Mouse (Mus musculus): ENCODE data around the gene Atp5d. TPM values are rescaled to one million over a fixed set of nuclear protein-coding genes. Genes with fewer than 3 reads are reported as not detected.

Atp5d gene
- polyA plus RNA-seq, 1 experiment from 2014 or later, result 498 TPM

GRCm38 (mm10) chr10:80123932-80124562, 14.4 kb upstream of the Atp5d start:
- Histone ChIP-seq H3K4me3 (no peak overlapping the region), H3K9me3 (no peaks in the 10 kb centered on the region; the same call in 1 of the 2 replicates), H3K36me3 (replicated peaks) (peaks cover 100% of the 10 kb centered on the region), H3K4me1 (peaks cover 17% of the 10 kb centered on the region), H3K27me3 (ENCODE audit: poor library complexity, severe bottlenecking) (no peaks in the 10 kb centered on the region), H3K27ac (no peak overlapping the region)
- DNase-seq (ENCODE audit: extremely low spot score, low spot score), result no peak
- 91% methylated on average over 9 of the region's 9 CpGs for WGBS

DNA sequence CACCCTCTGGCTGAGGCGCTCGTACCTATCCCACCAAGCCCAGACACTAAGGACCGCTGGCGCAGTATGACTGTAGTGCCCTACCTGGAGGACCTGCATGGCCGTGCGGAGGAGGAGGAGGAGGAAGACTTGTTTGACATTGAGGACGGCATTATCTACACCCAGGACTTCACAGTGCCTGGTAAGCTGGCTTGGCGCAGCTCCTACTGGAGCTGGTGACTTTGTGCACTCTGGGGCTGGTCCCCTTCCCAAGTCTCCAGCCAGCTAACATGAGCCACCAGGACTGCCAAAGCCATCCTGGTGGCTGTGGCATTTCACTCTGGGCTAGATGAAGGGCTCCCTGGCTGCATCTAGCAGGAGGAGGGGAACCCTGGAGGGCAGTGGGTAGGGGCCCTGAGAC, 10.5 kb upstream of the Atp5d start:
- Histone ChIP-seq H3K9me3 (no peaks in the 10 kb centered on the region), H3K4me1 (peaks cover 34% of the 10 kb centered on the region), H3K36me3 (replicated peaks) (peaks cover 100% of the 10 kb centered on the region), H3K27me3 (ENCODE audit: poor library complexity, severe bottlenecking) (peaks cover 31% of the 10 kb centered on the region), H3K4me3 (no peak overlapping the region), H3K27ac (no peak overlapping the region)
- 95% methylated on average over 8 of the region's 8 CpGs for WGBS
- DNase-seq (ENCODE audit: extremely low spot score, low spot score), result no peak

DNA sequence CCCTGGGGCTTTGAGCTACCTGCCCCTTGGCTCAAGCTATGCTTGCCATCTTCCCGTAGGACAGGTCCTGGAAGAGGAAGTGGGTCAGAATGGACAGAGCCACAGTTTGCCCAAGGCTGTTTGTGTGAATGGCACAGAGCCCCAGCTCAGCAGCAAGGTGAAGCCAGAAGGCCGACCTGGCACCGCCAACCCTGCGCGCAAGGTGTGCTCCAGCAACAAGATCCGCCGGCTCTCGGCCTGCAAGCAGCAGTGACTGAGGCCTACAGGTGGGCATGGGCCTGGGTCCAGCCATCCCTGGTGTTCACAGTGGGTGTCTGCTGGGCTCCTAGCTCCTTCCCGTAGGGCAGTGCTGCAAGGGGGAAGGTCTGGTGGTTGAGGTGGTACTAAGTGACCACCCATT, 8.6 kb upstream of the Atp5d start:
- Histone ChIP-seq H3K4me3 (no peak overlapping the region; the same call in none of the 2 replicates), H3K27ac (no peak overlapping the region), H3K36me3 (replicated peaks) (peaks cover 100% of the 10 kb centered on the region), H3K4me1 (peaks cover 36% of the 10 kb centered on the region), H3K9me3 (no peaks in the 10 kb centered on the region), H3K27me3 (ENCODE audit: poor library complexity, severe bottlenecking) (peaks cover 50% of the 10 kb centered on the region)
- 94% methylated on average over 9 of the region's 9 CpGs for WGBS
- DNase-seq (ENCODE audit: extremely low spot score, low spot score), result no peak

DNA sequence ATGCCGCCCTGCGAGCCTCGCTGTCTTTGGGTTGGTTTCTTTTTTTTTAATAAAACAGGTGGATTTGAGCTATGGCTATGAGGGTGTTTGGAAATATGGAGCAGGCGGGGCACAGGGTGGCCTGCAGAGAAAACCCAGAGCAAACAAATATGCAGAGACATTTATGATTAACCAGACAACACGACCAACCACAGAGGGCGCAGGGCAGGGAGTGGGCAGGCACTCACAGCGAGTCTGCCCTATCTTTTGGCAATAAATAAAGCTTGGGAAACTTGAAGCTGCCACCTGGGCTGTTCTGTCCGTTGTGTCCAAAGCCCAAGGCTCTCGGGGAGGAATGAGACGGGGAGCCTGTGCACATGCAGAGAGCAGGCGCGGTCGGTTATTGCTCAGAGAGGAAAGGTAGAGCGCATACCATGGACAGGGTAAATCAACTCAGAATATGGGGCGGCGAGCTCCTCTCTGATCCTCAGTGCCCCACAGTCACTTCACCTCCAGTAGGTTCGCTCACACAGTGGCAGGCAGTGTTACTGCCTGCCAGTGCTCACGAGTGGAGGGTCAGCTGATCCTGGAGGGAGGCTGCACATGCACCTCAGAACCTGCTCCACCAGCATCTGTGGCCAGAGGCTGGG, 7.9 kb upstream of the Atp5d start:
- peak overlapping the region; percentile 36 for H3K4me3 ChIP-seq
- H3K27ac ChIP-seq, result no peak overlapping the region
- 86% methylated on average over 18 of the region's 18 CpGs for WGBS

GRCm38 (mm10) chr10:80131316-80131951, 7.0 kb upstream of the Atp5d start:
- H3K36me3 ChIP-seq (replicated peaks), result peaks cover 100% of the 10 kb centered on the region
- H3K4me3 ChIP-seq, result peak overlapping the region; percentile 36
- H3K27ac ChIP-seq, result peak overlapping the region; percentile 54; the same call in 1 of the 2 replicates
- peak; percentile 62 for DNase-seq (ENCODE audit: extremely low spot score, low spot score)
- H3K9me3 ChIP-seq, result no peaks in the 10 kb centered on the region
- H3K27me3 ChIP-seq (ENCODE audit: poor library complexity, severe bottlenecking), result peaks cover 66% of the 10 kb centered on the region
- H3K4me1 ChIP-seq, result peaks cover 39% of the 10 kb centered on the region
- 16% methylated on average over 55 of the region's 55 CpGs for WGBS

More for the DNA sequence above, 7.9 kb upstream of the Atp5d start:
- Histone ChIP-seq H3K9me3 (no peaks in the 10 kb centered on the region), H3K27me3 (ENCODE audit: poor library complexity, severe bottlenecking) (peaks cover 57% of the 10 kb centered on the region), H3K4me1 (peaks cover 36% of the 10 kb centered on the region), H3K36me3 (replicated peaks) (peaks cover 100% of the 10 kb centered on the region)
- DNase-seq (ENCODE audit: extremely low spot score, low spot score), result no peak

DNA sequence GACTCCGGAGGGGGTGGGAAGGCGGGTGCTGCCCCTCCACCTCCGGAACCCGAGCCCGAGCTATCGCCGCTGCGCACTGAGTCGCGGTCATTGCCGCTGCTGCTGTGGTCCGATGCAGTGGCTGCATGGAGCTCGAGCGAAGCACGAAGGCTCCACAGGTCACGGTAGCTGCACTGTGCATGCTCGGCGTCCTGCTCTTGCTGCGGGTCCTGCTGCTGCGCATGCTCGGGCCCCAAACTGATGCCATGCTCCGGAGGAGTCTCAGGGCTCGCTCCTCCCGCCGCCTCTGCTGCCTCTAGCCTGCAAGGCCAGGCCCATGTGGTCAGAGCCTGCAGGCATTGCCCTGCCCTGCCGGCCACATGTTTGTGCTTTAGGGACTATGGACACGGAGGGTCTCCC, 6.5 kb upstream of the Atp5d start:
- peak overlapping the region; percentile 36 for H3K4me3 ChIP-seq
- peak overlapping the region; percentile 54; the same call in 1 of the 2 replicates for H3K27ac ChIP-seq
- H3K9me3 ChIP-seq, result no peaks in the 10 kb centered on the region
- 28% methylated on average over 27 of the region's 27 CpGs for WGBS
- peaks cover 71% of the 10 kb centered on the region for H3K27me3 ChIP-seq (ENCODE audit: poor library complexity, severe bottlenecking)
- peak; percentile 46 for DNase-seq (ENCODE audit: extremely low spot score, low spot score)
- peaks cover 98% of the 10 kb centered on the region for H3K36me3 ChIP-seq (replicated peaks)
- peaks cover 44% of the 10 kb centered on the region for H3K4me1 ChIP-seq

DNA sequence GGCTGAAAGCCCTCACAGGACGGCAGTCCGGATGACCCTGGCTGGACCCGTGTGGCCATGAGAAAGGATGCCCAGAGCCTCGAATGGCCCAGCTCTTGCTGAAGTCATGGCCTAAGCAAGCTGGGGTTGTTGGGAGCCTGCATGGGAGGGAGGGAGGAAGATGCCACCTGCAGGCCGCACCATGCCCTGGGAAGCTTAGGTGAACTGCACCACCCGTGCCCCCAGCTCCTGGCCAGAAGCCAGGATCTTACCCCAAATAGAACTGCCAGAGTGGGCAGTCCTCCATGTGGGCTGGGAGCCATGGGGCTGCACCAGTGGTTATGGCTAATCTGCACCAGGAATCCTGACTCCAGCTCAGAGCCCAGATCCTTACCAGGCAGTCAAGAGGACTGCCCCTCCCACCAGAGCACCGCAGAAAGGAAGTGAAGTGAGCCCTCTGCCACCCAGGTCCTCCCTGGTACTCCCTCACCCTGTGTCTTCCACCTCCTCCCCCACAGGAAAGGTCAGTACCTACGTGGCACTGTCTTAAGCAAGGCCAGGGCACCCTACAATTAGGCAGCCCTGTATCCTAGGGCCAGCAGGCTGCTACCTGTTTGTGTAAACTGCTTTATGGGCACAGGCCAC, 5.1 kb upstream of the Atp5d start:
- no peak for DNase-seq (ENCODE audit: extremely low spot score, low spot score)
- 81% methylated on average over 8 of the region's 8 CpGs for WGBS

DNA sequence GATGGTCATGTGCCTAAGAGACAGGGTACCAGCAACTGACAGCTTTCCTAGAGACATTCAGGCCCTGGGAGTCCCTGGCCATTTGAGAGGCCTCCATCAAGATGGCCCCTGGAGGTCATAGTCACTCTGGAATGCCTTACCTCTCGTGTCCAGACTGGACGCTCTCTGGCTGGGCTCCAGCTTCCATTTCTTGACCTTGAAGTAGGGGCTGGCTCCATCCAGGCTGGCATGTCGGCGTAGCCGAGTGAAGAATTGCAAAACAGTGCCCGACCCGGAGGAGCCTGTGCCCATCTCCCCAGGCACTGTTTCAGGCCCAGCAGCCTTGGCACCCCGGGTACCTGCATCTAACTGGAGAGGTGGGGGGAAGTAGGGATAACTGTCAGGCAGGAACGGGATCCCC, 4.0 kb upstream of the Atp5d start:
- H3K36me3 ChIP-seq (replicated peaks), result peaks cover 73% of the 10 kb centered on the region
- no peaks in the 10 kb centered on the region for H3K9me3 ChIP-seq
- H3K4me3 ChIP-seq, result 0 out of 2 replicates have a peak overlapping the region, but pooled peaks have one; percentile 5
- H3K27me3 ChIP-seq (ENCODE audit: poor library complexity, severe bottlenecking), result peaks cover 89% of the 10 kb centered on the region
- 91% methylated on average over 9 of the region's 9 CpGs for WGBS
- peaks cover 69% of the 10 kb centered on the region for H3K4me1 ChIP-seq
- no peak for DNase-seq (ENCODE audit: extremely low spot score, low spot score)
- H3K27ac ChIP-seq, result no peak overlapping the region

More for the DNA sequence above, 5.1 kb upstream of the Atp5d start:
- Histone ChIP-seq H3K4me1 (peaks cover 58% of the 10 kb centered on the region), H3K36me3 (replicated peaks) (peaks cover 84% of the 10 kb centered on the region), H3K27ac (no peak overlapping the region), H3K27me3 (ENCODE audit: poor library complexity, severe bottlenecking) (peaks cover 85% of the 10 kb centered on the region), H3K9me3 (no peaks in the 10 kb centered on the region), H3K4me3 (peak overlapping the region; percentile 36; the same call in 1 of the 2 replicates)

DNA sequence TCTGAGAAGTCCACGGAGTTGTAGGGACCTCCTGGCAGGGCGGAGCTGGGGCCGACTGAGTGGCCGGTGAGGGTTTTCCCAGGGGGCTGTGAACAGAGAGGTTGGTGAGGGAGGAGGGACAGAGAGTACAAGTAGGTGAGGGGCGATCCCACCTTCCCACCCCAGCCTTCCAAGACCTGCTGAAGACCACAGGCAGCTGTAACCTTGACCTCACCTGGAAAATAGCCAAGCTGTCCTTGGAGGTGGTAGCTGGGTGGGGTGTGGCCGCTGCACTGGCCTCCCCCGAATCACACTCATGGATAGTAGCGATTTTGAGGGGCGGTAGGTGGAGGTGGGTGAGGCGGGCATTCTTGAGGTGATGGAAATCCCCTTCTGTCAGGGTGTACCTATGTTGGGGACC, 3.3 kb upstream of the Atp5d start:
- peaks cover 69% of the 10 kb centered on the region for H3K4me1 ChIP-seq
- H3K9me3 ChIP-seq, result no peaks in the 10 kb centered on the region
- 0 out of 2 replicates have a peak overlapping the region, but pooled peaks have one; percentile 5 for H3K4me3 ChIP-seq
- 90% methylated on average over 10 of the region's 10 CpGs for WGBS
- H3K36me3 ChIP-seq (replicated peaks), result peaks cover 66% of the 10 kb centered on the region
- peaks cover 92% of the 10 kb centered on the region for H3K27me3 ChIP-seq (ENCODE audit: poor library complexity, severe bottlenecking)
- DNase-seq (ENCODE audit: extremely low spot score, low spot score), result no peak
- H3K27ac ChIP-seq, result no peak overlapping the region

GRCm38 (mm10) chr10:80135641-80136040, 2.8 kb upstream of the Atp5d start:
- Histone ChIP-seq H3K27me3 (ENCODE audit: poor library complexity, severe bottlenecking) (peaks cover 90% of the 10 kb centered on the region), H3K4me1 (peaks cover 70% of the 10 kb centered on the region), H3K27ac (no peak overlapping the region), H3K4me3 (peak overlapping the region; percentile 67; the same call in 1 of the 2 replicates), H3K36me3 (replicated peaks) (peaks cover 61% of the 10 kb centered on the region), H3K9me3 (no peaks in the 10 kb centered on the region)
- 89% methylated on average over 1 of the region's 1 CpGs for WGBS
- DNase-seq (ENCODE audit: extremely low spot score, low spot score), result no peak

GRCm38 (mm10) chr10:80136179-80136951, 2.1 kb upstream of the Atp5d start:
- Histone ChIP-seq H3K27ac (peak overlapping the region; percentile 91), H3K9me3 (no peaks in the 10 kb centered on the region), H3K4me3 (peak overlapping the region; percentile 67), H3K4me1 (peaks cover 70% of the 10 kb centered on the region), H3K27me3 (ENCODE audit: poor library complexity, severe bottlenecking) (peaks cover 83% of the 10 kb centered on the region), H3K36me3 (replicated peaks) (peaks cover 54% of the 10 kb centered on the region)
- 14% methylated on average over 47 of the region's 49 CpGs for WGBS
- DNase-seq (ENCODE audit: extremely low spot score, low spot score), result no peak

Data from forebrain, embryonic 10.5 days (tissue).